Mouse (Mus musculus): Measurements from ENCODE around the gene Fam71e1. TPM values are rescaled to one million over a fixed set of nuclear protein-coding genes. Genes with fewer than 3 reads are reported as not detected.

Fam71e1 gene
- total RNA-seq, 4 experiments from 2014 or later: 10.0 to 15.5 (median 13.0) TPM

DNA sequence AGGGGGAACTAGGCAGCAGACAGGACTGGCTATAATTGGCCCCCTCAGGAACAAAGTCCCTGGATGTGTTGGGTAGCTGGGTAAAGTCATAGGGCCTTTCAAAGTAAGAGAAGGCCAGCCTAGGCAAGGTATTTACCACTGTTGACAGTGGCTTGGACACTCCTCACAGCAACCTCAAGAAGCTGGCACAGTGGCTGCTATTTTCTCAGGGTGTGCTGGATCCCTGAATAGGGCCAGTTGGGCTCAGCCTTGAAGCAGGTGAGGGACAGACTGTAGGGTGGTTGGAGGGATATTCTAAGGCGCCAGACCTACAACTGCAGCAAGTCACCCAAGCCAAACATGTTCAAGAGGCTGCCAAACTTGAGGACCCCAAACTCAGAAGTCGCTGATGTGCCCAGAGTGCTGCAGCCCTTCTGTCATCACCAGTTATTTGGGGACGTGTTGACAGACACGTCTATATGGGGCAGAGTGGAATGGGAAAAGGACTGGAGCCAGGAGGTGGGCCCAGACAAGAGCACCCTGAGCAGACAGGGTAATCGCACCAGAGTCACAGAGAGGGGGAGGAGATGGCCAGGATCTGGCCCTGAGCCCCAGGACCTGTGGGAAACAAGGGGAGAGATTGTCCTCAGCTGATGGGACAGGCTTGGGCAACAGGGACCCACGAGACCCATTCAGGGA is 24.4 kb upstream of the Fam71e1 start:
- no peak for DNase-seq

DNA sequence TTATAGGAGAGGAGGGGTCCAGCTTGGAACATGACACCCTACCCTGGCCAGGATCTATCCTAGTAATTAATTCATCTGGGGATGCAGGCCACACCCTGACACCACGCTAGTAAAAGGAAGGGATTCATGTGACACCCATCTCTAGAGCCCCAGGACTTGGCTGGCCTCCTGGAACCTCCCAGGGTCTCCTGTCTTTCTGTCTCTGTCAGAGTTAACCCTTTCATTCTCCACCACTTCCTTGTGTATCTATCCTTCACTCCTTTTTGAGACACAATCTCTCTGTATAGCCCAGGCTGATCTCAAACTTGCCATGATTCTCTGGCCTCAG is 23.9 kb upstream of the Fam71e1 start:
- no peak for DNase-seq

DNA sequence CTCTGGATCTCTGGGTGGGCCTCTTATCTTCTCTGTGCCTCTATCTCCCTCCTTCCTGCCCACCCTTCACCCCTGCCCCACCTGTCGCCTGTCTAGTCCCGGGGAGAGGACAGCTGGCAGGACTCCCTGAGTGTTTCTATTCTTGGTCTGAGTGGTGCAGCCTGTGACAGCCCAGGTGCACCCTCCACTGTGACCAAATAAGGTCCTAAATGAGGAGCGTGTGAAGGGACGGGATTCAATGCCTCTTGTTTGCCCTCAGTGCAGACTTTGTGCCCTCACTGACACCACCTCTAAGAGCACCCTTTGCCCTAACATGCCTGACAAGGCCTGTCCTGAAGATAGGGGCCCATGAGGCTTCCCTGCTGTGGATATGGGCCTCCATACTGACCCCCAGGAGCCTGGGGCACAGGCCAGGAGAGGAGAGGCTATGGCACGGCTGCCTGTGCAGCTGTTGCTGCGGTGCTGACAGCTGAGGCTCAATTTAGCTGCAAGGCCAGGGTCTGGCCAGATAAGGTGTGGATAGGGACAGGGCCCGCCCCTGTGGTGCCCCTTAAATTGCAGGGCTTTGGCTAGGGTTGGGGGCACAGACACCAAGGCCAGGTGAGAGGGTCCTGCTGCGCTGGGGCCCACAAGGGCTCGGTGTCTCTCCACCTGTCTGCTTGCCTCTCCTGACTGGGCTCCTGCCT is 23.3 kb upstream of the Fam71e1 start:
- peak; percentile 0 for DNase-seq

DNA sequence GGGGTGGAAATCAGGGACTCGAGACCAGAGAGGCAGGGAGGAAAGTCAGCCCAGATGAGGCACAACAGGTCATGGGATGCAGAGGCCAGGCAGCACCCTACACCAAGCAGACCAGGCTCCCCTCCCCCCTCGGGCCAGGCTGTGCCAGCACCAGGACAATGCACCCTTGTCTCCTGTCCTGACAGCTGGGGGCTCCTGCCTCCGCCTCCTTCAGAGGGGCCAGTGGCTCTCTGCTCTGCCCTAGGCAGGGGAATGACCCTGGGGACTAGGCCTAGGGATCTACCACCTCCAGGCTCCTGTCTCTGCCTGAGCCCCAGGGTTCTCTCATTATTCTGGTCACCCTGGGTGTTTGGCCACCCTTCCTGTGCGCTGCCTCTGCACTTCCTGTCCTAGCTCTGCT is 22.0 kb upstream of the Fam71e1 start:
- no peak for DNase-seq

DNA sequence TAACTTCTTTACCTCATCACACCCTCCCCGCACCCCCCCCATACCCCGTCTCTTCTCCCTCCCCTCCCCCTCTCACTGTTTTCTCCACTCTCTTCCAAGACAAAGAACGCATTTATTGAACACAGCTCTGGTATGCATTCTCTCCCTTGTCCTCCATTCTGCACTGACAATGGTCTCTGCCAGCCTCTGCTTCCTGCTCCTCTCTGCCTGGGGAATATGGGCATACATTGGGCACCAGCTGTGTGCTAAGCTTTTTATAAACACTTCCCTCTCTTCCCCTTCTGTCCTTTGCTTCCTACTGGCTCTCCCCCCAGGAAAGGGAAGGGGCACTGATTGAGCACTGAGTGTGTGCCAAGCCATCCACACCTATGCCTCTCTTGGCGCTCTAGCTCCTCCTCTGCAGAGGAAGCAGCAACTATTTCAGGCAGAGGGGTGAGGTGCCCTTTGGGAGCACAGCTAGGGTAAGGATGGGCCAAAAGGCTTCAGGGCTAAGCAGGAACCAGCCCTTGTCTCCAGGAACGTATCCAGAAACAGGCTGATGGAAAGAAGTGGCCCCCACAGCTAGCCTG is 21.3 kb upstream of the Fam71e1 start:
- DNase-seq: no peak

DNA sequence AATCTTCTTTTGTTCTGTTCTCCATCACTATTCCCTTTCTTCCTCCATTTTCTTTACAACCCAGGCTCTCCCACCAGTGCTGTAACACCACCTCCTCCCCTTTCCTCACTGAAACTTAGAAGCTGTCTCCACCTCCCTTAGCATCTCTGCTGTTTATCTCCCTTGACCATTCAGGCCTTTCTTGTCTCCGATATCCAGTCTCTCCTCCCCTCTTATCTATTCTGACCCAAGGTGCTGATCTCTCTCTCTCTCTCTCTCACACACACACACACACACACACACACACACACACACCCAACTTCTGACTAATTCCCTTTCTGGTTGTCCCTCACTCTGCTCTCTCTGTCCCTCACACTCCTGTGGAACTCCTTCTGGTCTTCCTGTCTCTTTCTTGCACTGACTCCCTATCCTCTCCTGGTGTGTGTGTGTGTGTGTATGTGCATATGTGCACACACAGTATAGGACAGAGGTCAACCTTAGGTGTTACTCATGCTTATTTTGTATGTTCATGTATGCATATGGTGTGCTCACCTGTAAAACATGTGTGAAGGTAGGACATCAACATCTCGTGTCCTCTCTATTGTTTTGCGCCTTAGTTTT is 13.4 kb upstream of the Fam71e1 start:
- DNase-seq: no peak

DNA sequence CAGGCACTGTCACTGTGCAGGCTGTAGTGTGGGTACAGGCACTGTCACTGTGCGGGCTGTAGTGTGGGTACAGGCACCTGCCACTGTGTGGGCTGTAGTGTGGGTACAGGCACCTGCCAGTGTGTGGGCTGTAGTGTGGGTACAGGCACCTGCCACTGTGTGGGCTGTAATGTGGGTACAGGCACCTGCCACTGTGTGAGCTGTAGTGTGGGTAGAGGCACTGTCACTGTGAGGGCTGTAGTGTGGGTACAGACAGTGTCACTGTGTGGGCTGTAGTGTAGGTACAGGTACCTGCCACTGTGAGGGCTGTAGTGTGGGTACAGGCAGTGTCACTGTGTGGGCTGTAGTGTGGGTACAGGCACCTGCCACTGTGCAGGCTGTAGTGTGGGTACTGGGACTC is 12.3 kb upstream of the Fam71e1 start:
- no peak for DNase-seq

DNA sequence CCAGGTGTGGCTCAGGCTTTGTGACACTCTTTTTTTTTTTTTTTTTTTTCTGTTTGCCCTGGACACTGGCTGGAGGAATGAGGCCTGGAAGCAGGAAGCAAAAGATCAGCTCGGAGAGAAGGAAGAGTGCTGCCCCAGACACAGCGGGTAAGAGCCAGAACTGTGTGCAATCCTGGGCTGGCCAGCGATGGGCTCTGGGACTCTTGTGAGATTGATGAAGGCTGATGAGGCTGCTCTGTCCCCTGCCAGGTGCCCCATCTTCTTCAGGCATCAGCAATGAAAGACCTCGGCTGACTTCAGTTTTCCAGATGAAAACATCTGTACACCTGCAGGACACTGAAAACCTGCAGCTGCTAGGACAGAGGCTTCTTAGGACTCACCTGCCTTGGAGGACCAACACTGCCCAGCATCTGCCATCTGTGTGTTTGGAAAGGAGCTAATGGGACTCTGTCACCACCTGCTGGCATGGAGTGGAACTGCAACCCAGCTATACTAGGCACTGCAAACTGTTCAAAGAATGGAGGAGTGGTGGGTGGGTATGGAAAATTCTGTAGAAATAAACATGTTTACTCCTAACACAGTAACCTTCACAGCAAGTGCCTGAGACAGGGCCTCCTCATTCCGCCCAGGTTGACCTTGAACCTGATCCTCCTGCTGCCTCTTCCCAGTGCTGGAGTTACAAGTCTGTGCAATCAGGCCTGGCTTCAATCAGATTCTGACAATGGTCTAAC is 11.4 kb upstream of the Fam71e1 start:
- DNase-seq: no peak

DNA sequence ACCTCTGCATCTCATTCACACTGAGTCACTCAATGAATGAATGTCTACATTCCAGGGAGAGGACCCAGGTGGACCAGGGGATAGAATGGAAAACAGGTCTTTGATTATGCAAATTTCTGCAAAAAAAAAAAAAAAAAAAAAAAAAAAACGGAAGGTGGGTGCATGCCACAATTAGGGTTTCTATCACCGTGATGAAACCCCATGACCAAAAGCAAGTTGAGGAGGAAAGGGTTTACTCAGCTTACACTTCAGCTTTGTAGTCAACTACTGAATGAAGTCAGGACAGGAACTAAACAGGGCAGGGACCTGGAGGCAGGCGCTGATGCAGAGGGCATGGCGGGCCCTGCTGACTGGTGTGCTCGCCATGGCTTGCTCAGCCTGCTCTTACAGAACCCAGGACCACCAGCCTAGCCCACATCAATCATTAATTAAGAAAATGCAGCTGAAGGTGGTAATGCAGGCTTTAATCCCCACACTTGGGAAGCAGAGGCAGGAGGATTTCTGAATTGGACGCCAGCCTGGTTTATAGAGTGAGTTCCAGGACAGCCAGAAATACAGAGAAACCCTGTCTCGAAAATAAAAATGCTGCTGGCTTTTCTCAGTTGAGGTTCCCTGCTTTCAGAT is 10.7 kb upstream of the Fam71e1 start:
- DNase-seq: no peak

DNA sequence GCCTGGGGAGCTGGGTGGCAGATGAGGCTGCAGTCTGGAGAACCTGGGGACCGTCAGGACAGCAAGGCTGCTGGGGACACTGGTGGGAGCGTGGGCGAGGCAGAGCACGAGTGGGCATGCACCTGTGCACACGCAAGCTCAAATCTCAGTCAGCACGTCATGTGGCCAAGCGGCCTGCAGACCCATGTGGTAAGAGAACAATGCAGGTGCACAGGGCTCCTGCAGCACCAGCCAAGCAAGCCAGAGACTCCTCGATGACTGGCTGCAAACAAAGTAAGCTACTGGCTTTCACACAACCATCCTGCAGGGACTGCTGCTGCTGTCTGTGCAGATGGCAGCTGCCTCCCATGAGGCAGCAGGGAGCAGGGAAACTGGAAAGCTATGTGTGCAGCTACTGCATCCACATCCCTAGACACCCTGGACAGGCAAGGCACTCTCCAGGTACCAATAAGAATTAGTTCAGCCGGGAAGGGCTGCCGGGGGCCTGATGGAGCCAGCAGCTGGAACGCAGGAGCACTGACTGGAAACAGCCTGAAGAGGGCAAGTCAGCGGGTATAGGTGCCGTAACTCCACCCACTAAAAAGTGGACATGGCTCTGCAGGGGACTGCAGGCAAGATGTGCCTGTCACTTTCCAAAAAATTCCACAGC is 9.3 kb upstream of the Fam71e1 start:
- no peak for DNase-seq

DNA sequence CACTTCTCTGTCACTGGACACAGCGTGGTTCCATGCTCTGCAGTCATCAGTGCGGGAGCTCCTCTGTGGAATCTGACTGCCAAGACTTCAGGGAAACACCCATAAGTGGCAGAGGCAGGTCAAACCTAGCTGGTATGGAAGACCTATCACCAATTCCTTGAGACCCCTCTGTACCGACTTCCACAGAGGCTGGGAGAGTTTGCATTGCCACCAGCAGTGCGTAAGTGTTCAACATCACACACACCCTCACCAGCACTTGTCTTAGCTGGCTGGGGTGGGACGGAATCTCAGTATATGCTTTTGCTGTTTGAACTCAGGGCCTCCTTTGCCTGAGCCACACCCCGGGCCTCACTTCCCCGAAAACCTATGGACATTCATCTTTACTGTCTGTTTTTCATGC is 8.4 kb upstream of the Fam71e1 start:
- no peak for DNase-seq

DNA sequence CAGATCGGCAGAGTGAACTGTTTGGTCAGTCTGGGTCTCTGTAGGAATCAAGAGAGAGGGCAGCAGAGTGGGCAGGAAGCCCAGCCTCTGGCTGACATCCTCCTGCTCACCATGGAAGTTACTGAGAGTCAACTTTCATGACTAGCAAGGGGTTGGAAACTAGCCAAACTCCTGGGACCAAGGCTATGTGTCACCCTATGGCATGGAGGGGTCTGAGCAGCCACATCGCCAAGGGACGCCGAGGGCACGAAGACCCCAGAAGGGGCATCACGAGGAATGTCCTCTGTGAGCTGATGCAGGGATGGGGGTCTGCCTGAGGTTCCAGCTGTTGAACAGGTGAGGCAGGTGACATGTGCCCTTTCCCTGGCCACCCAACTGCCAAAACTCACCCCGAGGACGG is 7.8 kb upstream of the Fam71e1 start:
- no peak for DNase-seq

DNA sequence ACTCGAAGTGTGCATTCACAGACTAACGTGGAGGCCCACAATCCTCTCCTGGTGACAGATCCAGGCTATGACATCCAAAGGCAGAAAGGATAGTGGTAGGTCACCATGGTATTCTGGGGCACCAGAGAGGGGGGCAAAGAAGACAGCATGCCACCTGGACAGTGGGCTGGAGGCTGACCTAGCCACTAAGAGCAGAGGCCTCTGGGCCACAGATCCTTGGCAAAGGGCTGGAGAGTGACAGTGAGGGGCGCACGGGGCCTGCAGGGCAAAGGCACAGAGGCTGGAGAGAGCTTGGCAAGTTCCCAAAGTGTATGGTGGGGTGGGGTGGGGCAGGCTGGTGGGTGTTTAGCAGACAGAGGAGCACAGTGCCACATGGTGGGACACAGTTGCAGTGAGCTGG is 6.1 kb upstream of the Fam71e1 start:
- no peak for DNase-seq

DNA sequence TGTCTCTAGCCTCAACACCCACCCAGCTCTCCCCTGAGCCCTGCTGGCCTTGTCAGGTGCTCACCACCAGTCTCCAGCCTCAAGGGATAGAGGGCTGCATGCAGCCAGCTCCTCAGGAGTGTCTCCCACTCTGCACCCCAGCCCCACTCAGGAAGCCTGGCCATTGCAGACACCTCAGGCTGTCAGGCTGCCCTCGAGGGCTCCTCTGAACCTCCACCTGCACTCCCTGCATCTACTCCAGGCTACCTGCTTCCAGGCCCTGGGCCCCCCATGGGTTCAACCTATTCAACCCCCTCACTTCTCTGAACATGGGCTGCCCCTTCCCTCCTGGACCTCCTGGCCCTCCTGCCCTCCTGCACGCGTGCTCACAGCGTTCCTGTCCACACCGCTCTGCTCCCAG is 5.0 kb upstream of the Fam71e1 start:
- no peak for DNase-seq

DNA sequence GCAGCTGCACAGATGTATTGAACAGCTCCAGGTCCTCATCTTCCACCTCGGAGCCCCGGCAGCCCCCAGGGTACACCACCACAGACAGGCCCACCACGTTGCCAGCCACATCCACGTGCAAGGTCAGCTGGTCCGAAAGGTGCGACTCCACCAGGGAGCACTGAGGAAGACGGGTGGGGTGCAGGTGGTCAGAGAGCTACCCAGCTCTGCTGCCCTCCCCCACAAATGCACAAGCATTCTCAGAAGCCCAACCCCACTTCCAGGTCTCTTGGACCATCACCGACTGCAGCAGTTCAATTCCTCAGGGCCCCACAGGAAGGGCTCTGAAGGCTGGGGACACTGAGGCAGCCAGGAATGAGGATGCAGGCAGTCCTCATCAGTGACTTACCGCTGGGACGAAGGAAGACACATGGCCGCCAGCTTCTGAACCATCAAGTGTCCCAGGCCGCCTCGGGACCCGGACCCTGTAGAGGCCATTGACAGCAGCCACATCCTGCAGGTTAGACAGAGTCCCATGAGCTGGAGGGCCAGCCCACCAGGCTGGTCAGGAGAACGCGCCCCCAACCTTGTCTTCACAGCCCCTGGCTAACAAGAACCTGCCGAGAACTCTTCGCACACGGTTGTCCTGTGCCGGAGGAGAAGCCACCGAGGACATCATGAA is 4.1 kb upstream of the Fam71e1 start:
- DNase-seq: no peak

DNA sequence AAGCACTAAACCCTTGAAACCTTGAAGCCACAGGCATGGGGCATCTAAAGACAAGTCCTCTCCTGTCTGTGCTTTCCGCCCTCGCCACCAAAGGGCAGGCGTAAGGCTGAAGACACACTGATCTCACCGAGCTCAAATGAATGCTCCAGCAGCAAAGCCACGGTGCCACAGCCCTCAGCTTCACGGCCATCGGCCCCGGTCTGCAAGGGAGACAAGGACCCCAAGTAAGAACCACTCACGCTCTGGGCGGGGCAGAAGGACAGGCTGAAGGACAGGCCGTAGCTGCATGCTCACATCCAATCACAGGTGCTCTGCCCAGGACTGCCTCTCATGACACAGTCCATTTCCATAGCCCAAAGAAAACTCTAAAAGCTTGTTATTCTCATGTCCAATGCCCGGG is 1.7 kb upstream of the Fam71e1 start:
- no peak for DNase-seq

DNA sequence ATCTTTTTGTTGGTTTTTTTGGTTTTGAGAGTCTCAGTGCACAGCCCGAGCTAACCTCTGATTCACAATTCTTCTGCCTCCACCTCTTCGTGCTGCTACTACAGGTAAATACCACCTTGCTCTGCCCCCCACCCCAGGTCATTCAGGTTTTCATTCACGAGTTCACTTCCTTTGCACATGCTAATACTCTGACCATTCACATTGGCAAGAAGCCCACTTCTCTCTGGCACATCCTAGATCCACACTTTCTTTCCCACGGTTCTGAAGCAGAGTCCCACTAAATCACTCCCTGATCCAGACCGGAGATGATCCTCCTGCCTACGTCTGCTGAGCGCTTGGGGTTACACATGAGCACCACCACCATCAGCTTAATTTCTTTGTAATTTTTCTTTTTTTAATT is 1.3 kb upstream of the Fam71e1 start:
- DNase-seq: no peak

DNA sequence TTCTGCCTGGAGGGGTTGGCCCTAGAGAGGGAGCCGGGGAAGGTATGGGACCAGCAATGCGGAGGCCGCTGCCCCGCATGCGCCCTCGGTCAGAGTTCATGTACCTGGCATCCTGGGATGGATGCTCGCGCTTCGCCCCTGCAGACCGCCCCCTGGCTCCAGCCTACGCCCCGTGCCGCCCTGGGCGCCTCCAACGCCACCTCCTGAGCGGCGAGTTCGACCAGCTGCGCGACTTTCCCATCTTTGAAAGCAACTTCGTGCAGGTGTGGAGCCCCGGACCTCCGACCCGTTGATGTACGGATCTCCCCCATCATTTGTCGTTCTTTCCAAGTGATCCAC is 359 bp downstream of the Fam71e1 start:
- no peak for DNase-seq

DNA sequence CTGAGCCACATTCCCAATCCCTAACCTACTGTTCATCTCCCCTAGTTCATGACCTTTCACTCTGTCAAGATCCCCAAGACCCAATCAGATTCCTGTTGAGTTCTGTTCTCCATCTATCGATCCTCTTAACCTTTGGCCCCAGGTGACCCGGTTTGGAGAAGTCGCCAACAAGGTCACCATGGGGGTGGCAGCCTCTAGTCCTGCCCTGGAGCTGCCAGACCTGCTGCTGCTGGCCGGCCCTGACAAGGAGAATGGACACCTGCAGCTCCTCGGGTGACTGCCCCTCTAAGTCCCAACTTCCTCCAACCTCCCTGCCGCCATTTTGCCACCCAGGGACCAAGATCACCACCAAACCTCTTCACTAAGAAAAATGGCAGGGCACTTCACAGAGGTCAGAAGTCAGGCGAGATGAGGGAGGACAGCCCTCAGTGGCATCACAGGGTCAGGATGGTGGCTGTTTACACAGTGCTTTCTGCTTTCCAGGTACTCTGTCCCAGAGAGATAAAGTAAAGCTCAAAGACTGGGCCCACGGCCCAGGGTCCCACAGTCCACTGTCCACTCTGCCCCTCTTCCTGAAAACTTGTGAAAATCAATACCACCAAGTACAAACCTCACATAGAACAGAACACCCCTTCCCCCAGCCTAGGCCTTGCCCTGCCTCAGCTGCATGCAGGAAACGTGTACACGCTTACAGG is 1.1 kb downstream of the Fam71e1 start:
- no peak for DNase-seq

DNA sequence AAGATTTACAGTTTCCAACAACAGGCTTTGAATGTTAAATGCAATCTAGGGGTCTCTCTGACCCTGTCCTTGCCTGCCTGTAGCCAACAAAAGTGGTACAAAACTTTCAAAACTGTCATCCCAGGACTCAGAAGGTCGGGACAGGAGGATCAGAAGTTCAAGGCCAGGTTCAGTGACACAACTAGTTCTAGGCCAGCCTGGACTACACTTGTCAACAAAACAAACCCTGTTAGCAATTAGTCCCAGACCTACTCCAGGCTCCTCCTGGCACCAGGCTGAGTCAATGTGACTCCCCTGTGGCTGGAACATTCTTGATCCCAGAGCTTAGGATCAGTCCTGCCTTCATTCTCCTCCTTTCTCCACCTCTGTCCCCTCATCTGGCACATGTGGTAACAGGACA is 2.5 kb downstream of the Fam71e1 start:
- no peak for DNase-seq

DNA sequence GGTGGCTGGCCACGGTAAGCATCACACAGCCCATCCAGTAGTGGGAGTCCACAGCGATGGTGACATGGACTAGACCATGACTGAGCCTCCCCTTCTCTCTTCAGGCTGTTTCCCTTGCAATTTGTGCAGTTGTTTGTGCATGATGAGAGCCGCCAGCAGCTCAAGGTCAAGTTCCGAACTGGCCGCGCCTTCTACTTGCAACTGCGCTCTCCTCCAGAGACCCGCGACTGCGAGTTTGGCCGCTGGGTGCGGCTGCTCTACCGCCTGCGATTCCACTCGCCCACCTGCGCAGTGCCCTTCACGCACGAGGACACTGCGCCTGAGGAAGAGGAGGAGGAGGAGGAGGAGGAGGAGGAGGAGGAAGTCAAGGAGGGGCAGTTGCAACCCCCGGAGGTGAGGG is 3.7 kb downstream of the Fam71e1 start:
- no peak for DNase-seq

Measured in adrenal gland, adult 8-10 months (tissue).